In the genomic region with DNA sequence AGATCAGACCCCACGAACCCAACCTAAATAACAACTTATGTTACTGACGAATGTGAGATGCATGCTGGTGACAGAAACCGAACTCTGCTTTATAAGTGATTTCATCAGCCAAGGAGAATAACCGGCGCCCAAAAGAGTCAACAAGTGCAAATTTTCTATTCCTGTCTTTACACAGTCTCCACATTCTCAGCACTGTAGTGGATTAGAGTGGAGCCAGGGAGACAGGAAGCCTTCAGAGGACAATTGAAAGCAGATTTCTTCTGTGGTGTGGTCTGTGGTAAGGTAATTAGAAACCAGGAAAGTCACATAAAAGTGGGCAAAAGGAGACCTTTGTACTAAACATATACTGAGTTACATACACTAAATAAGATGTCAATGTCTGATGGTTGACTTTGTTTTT, we compare ENCODE assay signal across 15 mouse cellular contexts.
"Had no signal": no experiment of that assay in that cellular context is flagged by ENCODE, and none has a peak within 500 bp of the region (broad histone marks: within the 10 kb centered on the region; RNA-seq: fewer than 3 reads in every experiment).

No protein-coding gene starts in this region.

- H3K27ac ChIP-seq: limb, embryonic 13.5 days; liver, embryonic 15.5 days; midbrain, embryonic 10.5 days; neural tube, embryonic 15.5 days had no signal

- H3K4me3 ChIP-seq: limb, embryonic 13.5 days; liver, embryonic 15.5 days; midbrain, embryonic 10.5 days; myocyte; neural tube, embryonic 15.5 days had no signal

- H3K27me3 ChIP-seq: limb, embryonic 13.5 days; liver, embryonic 15.5 days; neural tube, embryonic 15.5 days had no signal

- H3K4me1 ChIP-seq: liver, embryonic 15.5 days; midbrain, embryonic 10.5 days had no signal

- DNase-seq: kidney, adult 8-10 months; kidney, postnatal 25 days; layer of hippocampus, adult 9-11 months; layer of hippocampus, postnatal 36 days; lung, adult 2 months; lung, postnatal 10 days; lung, postnatal 4 days; midbrain, embryonic 14.5 days; thymus, postnatal 4 days had no signal

- H3K9ac ChIP-seq: limb, embryonic 13.5 days; liver, embryonic 15.5 days; neural tube, embryonic 15.5 days had no signal

- H3K4me2 ChIP-seq: limb, embryonic 13.5 days; liver, embryonic 11.5 days; liver, embryonic 15.5 days; neural tube, embryonic 15.5 days had no signal

- H3K9me3 ChIP-seq: limb, embryonic 13.5 days; liver, embryonic 15.5 days; midbrain, embryonic 10.5 days; neural tube, embryonic 15.5 days had no signal

- H3K36me3 ChIP-seq: limb, embryonic 13.5 days; liver, embryonic 15.5 days; midbrain, embryonic 10.5 days; neural tube, embryonic 15.5 days had no signal
